Mouse (Mus musculus) forebrain, postnatal 0 days (tissue): ENCODE results near the gene Btbd35f8. TPM values are rescaled to one million over a fixed set of nuclear protein-coding genes. Genes with fewer than 3 reads are reported as not detected.
"Not testable (repeated sequence)": the region's sequence is repeated elsewhere in the genome, so short reads cannot be mapped to it uniquely, and the experiment has no call there.

ENCODE experiments used
- ATAC-seq: fragments of 200-750 bp; cut with Nextera tagmentation; 2 replicates; pipeline ENCODE4 v1.8.0; 2017; ENCODE audit warnings: mild to moderate bottlenecking, moderate library complexity
- DNase-seq: peaks from one replicate; pipeline ENCODE4 v3.0.0-alpha.2; 2015
- H3K27ac ChIP-seq: fragments of 300-500 bp; sonication (generic); 2 replicates; pipeline ENCODE4 v1.5.1; 2014; ENCODE audit warnings: low read depth, mild to moderate bottlenecking, antibody characterized with exemption, low read length, moderate library complexity, mixed read lengths
- H3K27me3 ChIP-seq: fragments of 300-500 bp; sonication (generic); 2 replicates; pipeline ENCODE4 v1.6.1; 2014; ENCODE audit warnings: mild to moderate bottlenecking, low read length, mixed read lengths; ENCODE audit not compliant: insufficient read depth
- H3K36me3 ChIP-seq: fragments of 300-500 bp; sonication (generic); 2 replicates; pipeline ENCODE4 v1.6.1; 2014; ENCODE audit warnings: mild to moderate bottlenecking, moderate library complexity; ENCODE audit not compliant: insufficient read depth
- H3K4me1 ChIP-seq: fragments of 300-500 bp; sonication (generic); 2 replicates; pipeline ENCODE4 v1.6.1; 2014; ENCODE audit warnings: antibody characterized with exemption; ENCODE audit not compliant: insufficient read depth
- H3K4me2 ChIP-seq: fragments of 300-500 bp; sonication (generic); 2 replicates; pipeline ENCODE4 v1.6.1; 2014; ENCODE audit warnings: low read depth, mild to moderate bottlenecking, moderate library complexity
- H3K4me3 ChIP-seq: fragments of 300-500 bp; sonication (generic); 2 replicates; pipeline ENCODE4 v1.5.1; 2014; ENCODE audit warnings: low read depth, low read length, mixed read lengths
- H3K9ac ChIP-seq: fragments of 300-500 bp; sonication (generic); 2 replicates; pipeline ENCODE4 v1.6.1; 2014; ENCODE audit warnings: mild to moderate bottlenecking
- H3K9me3 ChIP-seq: fragments of 300-500 bp; sonication (generic); 2 replicates; pipeline ENCODE4 v1.6.1; 2016; ENCODE audit warnings: low read length
- whole genome bisulfite sequencing: fragments of 180-500 bp; shearing (Covaris S2); extraction: QIAGEN DNeasy Blood & Tissue Kit; methylation state at CpG from one replicate; pipeline ENCODE4 v1.1.7; 2014; 5-methylcytosine and 5-hydroxymethylcytosine counted together
- polyA plus RNA-seq: library from polyadenylated mRNA; unstranded; fragments of >200 nt; fragmentation: Nextera tagmentation; extraction: Ambion mirVana; gene quantifications from 2 replicates; pipeline ENCODE4 v1.2.1, GENCODE M21; 2015
- total RNA-seq: library from RNA; depleted of rRNA; stranded (reverse); fragments of >200 nt; gene quantifications from 2 replicates; pipeline ENCODE4 v1.2.3, GENCODE M21; 2014; rRNA removed

Gene Btbd35f8
- total RNA-seq (not detected in 2 replicates), polyA plus RNA-seq (not detected in 2 replicates)

- H3K9me3 ChIP-seq, ATAC-seq, DNase-seq, H3K4me1 ChIP-seq, H3K4me2 ChIP-seq, H3K4me3 ChIP-seq, H3K27me3 ChIP-seq, H3K9ac ChIP-seq, H3K36me3 ChIP-seq, H3K27ac ChIP-seq: not testable (repeated sequence)
- no CpG with 5 or more reads among the region's 3 CpGs for WGBS
Measured at GRCm38 (mm10) chrX:34450224-34450623, at the start of gene Btbd35f8. Gene Btbd35f8, plus strand, starts transcription at chrX:34450524.

Other genes starting within 250 kb of the Btbd35f8 start
- not detected in 2 replicates for gene Spin2g, start 211.8 kb upstream of the Btbd35f8 start, total RNA-seq
- not detected in 2 replicates for gene Spin2g, start 211.8 kb upstream of the Btbd35f8 start, polyA plus RNA-seq